Mouse (Mus musculus): ENCODE results near the gene Kalrn. TPM values are rescaled to one million over a fixed set of nuclear protein-coding genes. Genes with fewer than 3 reads are reported as not detected.
A peak's percentile ranks its signal among the peaks of the same experiment; 100 is the strongest.

The Kalrn gene
- polyA plus RNA-seq, 1 experiment from 2014 or later = 30.5 TPM

DNA sequence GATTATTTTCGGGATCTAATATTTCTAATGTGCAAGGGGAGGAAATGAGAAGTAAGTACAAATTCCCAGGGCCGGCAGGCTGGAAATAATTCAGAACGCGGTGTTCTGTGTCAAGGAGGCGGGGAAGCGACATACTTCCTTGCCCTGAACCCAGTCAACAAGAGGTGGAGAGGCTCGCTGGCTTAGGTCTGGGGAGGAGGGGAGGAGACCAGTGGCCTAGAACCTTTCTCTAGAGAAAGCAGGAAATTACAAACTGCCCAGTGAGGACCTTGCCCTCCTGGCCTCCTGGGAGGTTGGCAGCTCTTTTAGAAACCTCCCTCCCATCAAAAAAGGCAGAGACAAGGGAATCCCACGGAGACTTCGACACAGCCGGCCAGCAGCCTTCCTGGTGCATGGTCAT, 225.8 kb downstream of the Kalrn start:
- WGBS = 57% methylated on average over 10 of the region's 10 CpGs
- H3K9ac ChIP-seq = no peak overlapping the region

DNA sequence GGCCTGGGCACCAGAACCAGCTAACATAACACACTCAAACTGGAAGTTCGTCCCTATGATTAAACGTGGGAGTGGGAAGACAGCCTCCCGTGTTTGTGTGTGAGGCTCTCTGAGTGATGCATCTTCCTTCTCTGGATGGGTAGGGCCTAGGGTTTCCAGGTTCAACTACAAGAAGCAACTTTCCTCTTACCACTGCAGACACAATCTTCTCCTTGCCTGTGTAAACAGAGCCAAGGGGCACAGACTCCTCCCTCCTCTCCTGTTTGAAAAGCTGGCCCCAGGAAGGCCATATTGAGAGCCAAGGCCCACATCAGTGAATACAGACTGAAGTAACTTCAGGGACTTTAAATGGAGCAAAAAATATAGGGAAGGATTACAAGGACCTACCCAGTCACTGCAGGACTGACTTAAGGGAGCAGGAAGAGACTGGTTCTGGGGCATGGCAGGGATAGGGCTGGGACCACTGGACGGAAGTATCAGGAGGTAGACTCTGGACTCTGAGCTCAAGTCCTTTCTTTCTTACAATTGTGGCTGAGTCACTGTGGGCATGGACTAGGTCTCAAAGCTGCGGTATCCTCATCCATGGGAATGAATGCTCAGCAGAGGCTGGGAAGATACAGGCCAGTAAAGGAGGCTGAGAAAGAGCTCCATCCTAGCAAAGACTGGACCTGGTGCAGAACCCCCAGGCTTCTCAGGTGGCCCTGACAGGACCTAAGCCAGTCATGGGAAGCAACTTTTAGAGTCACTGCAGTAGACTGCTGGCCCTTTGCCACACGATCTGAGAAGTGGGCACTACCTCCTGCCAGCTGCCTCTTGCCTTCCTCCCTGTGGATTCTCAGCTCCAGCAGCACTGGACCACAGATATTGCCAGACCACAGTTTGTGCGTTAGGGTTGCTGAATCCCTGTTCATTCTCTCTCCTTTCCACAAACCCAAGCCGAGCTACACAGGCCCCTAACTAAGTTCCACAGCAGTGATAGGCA, 228.1 kb downstream of the Kalrn start:
- ATAC-seq (ENCODE audit: low FRiP score) (no peak), DNase-seq (ENCODE audit: low spot score) (no peak)
- Histone ChIP-seq H3K4me3 (replicated peaks; ENCODE audit: low read length) (no peak overlapping the region), H3K36me3 (replicated peaks; ENCODE audit: control insufficient read depth, insufficient read depth) (no peaks in the 10 kb centered on the region), H3K4me1 (replicated peaks; ENCODE audit: control insufficient read depth, insufficient read depth, low read length) (peaks cover 9% of the 10 kb centered on the region; the same call in 1 of the 2 replicates), H3K9ac (no peak overlapping the region), H3K9me3 (ENCODE audit: control insufficient read depth, low read length) (no peaks in the 10 kb centered on the region), H3K27ac (no peak overlapping the region), H3K4me2 (replicated peaks) (no peak overlapping the region), H3K27me3 (ENCODE audit: control insufficient read depth, insufficient read depth, low read length) (no peaks in the 10 kb centered on the region)
- 88% methylated on average over 8 of the region's 8 CpGs for WGBS

More for the DNA sequence above, 225.8 kb downstream of the Kalrn start:
- Histone ChIP-seq H3K27me3 (ENCODE audit: control insufficient read depth, insufficient read depth, low read length) (no peaks in the 10 kb centered on the region), H3K36me3 (replicated peaks; ENCODE audit: control insufficient read depth, insufficient read depth) (no peaks in the 10 kb centered on the region), H3K27ac (no peak overlapping the region), H3K4me1 (replicated peaks; ENCODE audit: control insufficient read depth, insufficient read depth, low read length) (peaks cover 2% of the 10 kb centered on the region; the same call in 1 of the 2 replicates), H3K9me3 (ENCODE audit: control insufficient read depth, low read length) (no peaks in the 10 kb centered on the region), H3K4me3 (replicated peaks; ENCODE audit: low read length) (no peak overlapping the region), H3K4me2 (replicated peaks) (no peak overlapping the region)
- DNase-seq (ENCODE audit: low spot score) (no peak), ATAC-seq (ENCODE audit: low FRiP score) (no peak)

GRCm38 (mm10) chr16:34343968-34344367, 229.4 kb downstream of the Kalrn start:
- no peaks in the 10 kb centered on the region for H3K9me3 ChIP-seq (ENCODE audit: control insufficient read depth, low read length)
- WGBS = 49% methylated on average over 1 of the region's 1 CpGs
- no peak overlapping the region for H3K9ac ChIP-seq
- H3K4me1 ChIP-seq (replicated peaks; ENCODE audit: control insufficient read depth, insufficient read depth, low read length) = peaks cover 9% of the 10 kb centered on the region; the same call in 1 of the 2 replicates
- H3K4me2 ChIP-seq (replicated peaks) = no peak overlapping the region
- peak; percentile 72 for DNase-seq (ENCODE audit: low spot score)
- H3K27me3 ChIP-seq (ENCODE audit: control insufficient read depth, insufficient read depth, low read length) = no peaks in the 10 kb centered on the region
- ATAC-seq (ENCODE audit: low FRiP score) = no peak
- H3K27ac ChIP-seq = no peak overlapping the region
- no peak overlapping the region for H3K4me3 ChIP-seq (replicated peaks; ENCODE audit: low read length)
- H3K36me3 ChIP-seq (replicated peaks; ENCODE audit: control insufficient read depth, insufficient read depth) = no peaks in the 10 kb centered on the region

- Histone ChIP-seq H3K9me3 (ENCODE audit: control insufficient read depth, low read length) (no peaks in the 10 kb centered on the region), H3K9ac (no peak overlapping the region), H3K36me3 (replicated peaks; ENCODE audit: control insufficient read depth, insufficient read depth) (no peaks in the 10 kb centered on the region), H3K4me1 (replicated peaks; ENCODE audit: control insufficient read depth, insufficient read depth, low read length) (peaks cover 15% of the 10 kb centered on the region; the same call in 1 of the 2 replicates), H3K4me3 (replicated peaks; ENCODE audit: low read length) (no peak overlapping the region), H3K4me2 (replicated peaks) (no peak overlapping the region), H3K27me3 (ENCODE audit: control insufficient read depth, insufficient read depth, low read length) (no peaks in the 10 kb centered on the region), H3K27ac (no peak overlapping the region)
- no peak for DNase-seq (ENCODE audit: low spot score)
- 86% methylated on average over 4 of the region's 4 CpGs for WGBS
- ATAC-seq (ENCODE audit: low FRiP score) = no peak
Measured at GRCm38 (mm10) chr16:34343161-34343560, 230.2 kb downstream of the Kalrn start.

- Histone ChIP-seq H3K9ac (no peak overlapping the region), H3K4me1 (replicated peaks; ENCODE audit: control insufficient read depth, insufficient read depth, low read length) (peaks cover 20% of the 10 kb centered on the region; the same call in 1 of the 2 replicates), H3K9me3 (ENCODE audit: control insufficient read depth, low read length) (no peaks in the 10 kb centered on the region), H3K4me2 (replicated peaks) (no peak overlapping the region), H3K36me3 (replicated peaks; ENCODE audit: control insufficient read depth, insufficient read depth) (no peaks in the 10 kb centered on the region), H3K27ac (no peak overlapping the region), H3K4me3 (replicated peaks; ENCODE audit: low read length) (no peak overlapping the region), H3K27me3 (ENCODE audit: control insufficient read depth, insufficient read depth, low read length) (no peaks in the 10 kb centered on the region)
- ATAC-seq (ENCODE audit: low FRiP score) = peak; percentile 47; the same call in 1 of the 2 replicates
- no peak for DNase-seq (ENCODE audit: low spot score)
- WGBS = 59% methylated on average over 7 of the region's 7 CpGs
Measured at GRCm38 (mm10) chr16:34342369-34343160, 230.8 kb downstream of the Kalrn start.

GRCm38 (mm10) chr16:34334919-34335318, 238.4 kb downstream of the Kalrn start:
- H3K4me1 ChIP-seq (replicated peaks; ENCODE audit: control insufficient read depth, insufficient read depth, low read length) = peaks cover 44% of the 10 kb centered on the region
- WGBS = 47% methylated on average over 4 of the region's 4 CpGs
- DNase-seq (ENCODE audit: low spot score) = peak; percentile 45

GRCm38 (mm10) chr16:34331630-34332029, 241.7 kb downstream of the Kalrn start:
- DNase-seq (ENCODE audit: low spot score) (no peak), ATAC-seq (ENCODE audit: low FRiP score) (no peak)
- WGBS = 34% methylated on average over 5 of the region's 5 CpGs
- Histone ChIP-seq H3K36me3 (replicated peaks; ENCODE audit: control insufficient read depth, insufficient read depth) (0 out of 2 replicates have a peak, but pooled peaks cover 8% of the 10 kb centered on the region), H3K4me1 (replicated peaks; ENCODE audit: control insufficient read depth, insufficient read depth, low read length) (peaks cover 35% of the 10 kb centered on the region), H3K4me2 (replicated peaks) (no peak overlapping the region), H3K4me3 (replicated peaks; ENCODE audit: low read length) (no peak overlapping the region), H3K9ac (no peak overlapping the region), H3K27me3 (ENCODE audit: control insufficient read depth, insufficient read depth, low read length) (no peaks in the 10 kb centered on the region), H3K9me3 (ENCODE audit: control insufficient read depth, low read length) (no peaks in the 10 kb centered on the region), H3K27ac (no peak overlapping the region)

More at GRCm38 (mm10) chr16:34334919-34335318, 238.4 kb downstream of the Kalrn start:
- H3K4me3 ChIP-seq (replicated peaks; ENCODE audit: low read length) = no peak overlapping the region
- H3K27ac ChIP-seq = no peak overlapping the region
- H3K9me3 ChIP-seq (ENCODE audit: control insufficient read depth, low read length) = no peaks in the 10 kb centered on the region
- peak; percentile 22; the same call in 1 of the 2 replicates for ATAC-seq (ENCODE audit: low FRiP score)
- no peak overlapping the region for H3K9ac ChIP-seq
- no peak overlapping the region for H3K4me2 ChIP-seq (replicated peaks)
- H3K27me3 ChIP-seq (ENCODE audit: control insufficient read depth, insufficient read depth, low read length) = no peaks in the 10 kb centered on the region
- H3K36me3 ChIP-seq (replicated peaks; ENCODE audit: control insufficient read depth, insufficient read depth) = 0 out of 2 replicates have a peak, but pooled peaks cover 8% of the 10 kb centered on the region

DNA sequence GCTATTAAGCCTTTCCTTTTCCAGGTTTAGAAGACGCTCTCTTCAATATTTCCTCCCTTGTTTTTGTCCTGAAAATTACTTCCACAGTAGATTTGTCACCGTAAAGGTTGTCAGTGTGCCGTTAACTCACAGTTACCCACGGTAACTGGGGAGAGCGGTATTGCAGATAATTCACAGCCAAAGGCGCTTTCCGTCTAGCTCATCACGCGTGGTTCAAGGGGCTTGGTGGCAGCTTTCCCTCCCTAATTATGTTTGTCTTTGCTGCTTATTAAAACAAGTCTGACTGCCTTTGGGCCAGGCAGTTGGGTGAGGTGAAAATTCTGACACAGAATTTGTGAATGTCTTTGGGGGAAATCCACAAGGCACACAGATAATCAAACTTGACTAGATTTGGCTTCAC, 243.5 kb downstream of the Kalrn start:
- no peaks in the 10 kb centered on the region for H3K9me3 ChIP-seq (ENCODE audit: control insufficient read depth, low read length)
- H3K27ac ChIP-seq = peak overlapping the region; percentile 47
- ATAC-seq (ENCODE audit: low FRiP score) (no peak), DNase-seq (ENCODE audit: low spot score) (no peak)
- peak overlapping the region; percentile 11 for H3K4me2 ChIP-seq (replicated peaks)
- no peak overlapping the region for H3K4me3 ChIP-seq (replicated peaks; ENCODE audit: low read length)
- 0 out of 2 replicates have a peak, but pooled peaks cover 8% of the 10 kb centered on the region for H3K36me3 ChIP-seq (replicated peaks; ENCODE audit: control insufficient read depth, insufficient read depth)
- no peak overlapping the region; the same call in 1 of the 2 replicates for H3K9ac ChIP-seq
- H3K27me3 ChIP-seq (ENCODE audit: control insufficient read depth, insufficient read depth, low read length) = no peaks in the 10 kb centered on the region
- 32% methylated on average over 9 of the region's 9 CpGs for WGBS
- H3K4me1 ChIP-seq (replicated peaks; ENCODE audit: control insufficient read depth, insufficient read depth, low read length) = peaks cover 27% of the 10 kb centered on the region

Data from hindbrain, embryonic 14.5 days (tissue).